Mouse (Mus musculus) right cerebral cortex, adult 2 months (tissue): Measurements from ENCODE around the gene Plekhh1.

Experiments used
- DNase-seq, 2 experiments: peaks; one replicate each; pipeline ENCODE4 v3.0.0; 2021 to 2022; ENCODE audit warnings: low spot score in 2 of 2

Gene Plekhh1

GRCm38 (mm10) chr12:79028911-79029861 is at the start of gene Plekhh1:
Gene Plekhh1 (plus strand): TSS chr12:79029163.
- peak in 1 of 2 experiments; percentile 18 for DNase-seq

- no peak for DNase-seq
Observed at GRCm38 (mm10) chr12:78980683-78981091, 48.3 kb upstream of the Plekhh1 start.

GRCm38 (mm10) chr12:78981131-78981530 is 47.8 kb upstream of the Plekhh1 start:
- no peak for DNase-seq

- DNase-seq: no peak
Observed at GRCm38 (mm10) chr12:78981938-78982825, 46.8 kb upstream of the Plekhh1 start.

- no peak for DNase-seq
Observed at GRCm38 (mm10) chr12:78983296-78984034, 45.5 kb upstream of the Plekhh1 start.

GRCm38 (mm10) chr12:78984035-78984432 is 44.9 kb upstream of the Plekhh1 start:
- peak; percentile 41 to 46 for DNase-seq

- no peak for DNase-seq
Observed at GRCm38 (mm10) chr12:78987581-78988081, 41.3 kb upstream of the Plekhh1 start.

GRCm38 (mm10) chr12:78996271-78996670 is 32.7 kb upstream of the Plekhh1 start:
- DNase-seq: no peak

GRCm38 (mm10) chr12:78996711-78997110 is 32.3 kb upstream of the Plekhh1 start:
- no peak for DNase-seq

GRCm38 (mm10) chr12:79002406-79002805 is 26.6 kb upstream of the Plekhh1 start:
- DNase-seq: no peak

GRCm38 (mm10) chr12:79002978-79003377 is 26.0 kb upstream of the Plekhh1 start:
- DNase-seq: no peak

- no peak for DNase-seq
Observed at GRCm38 (mm10) chr12:79005456-79005855, 23.5 kb upstream of the Plekhh1 start.

GRCm38 (mm10) chr12:79006076-79006475 is 22.9 kb upstream of the Plekhh1 start:
- DNase-seq: no peak

- DNase-seq: peak; percentile 52 to 56
Observed at GRCm38 (mm10) chr12:79006478-79007125, 22.4 kb upstream of the Plekhh1 start.

GRCm38 (mm10) chr12:79007126-79007753 is 21.7 kb upstream of the Plekhh1 start, which contains the start of gene Tmem229b:
Gene Tmem229b (minus strand): TSS chr12:79007627.
- DNase-seq: peak; percentile 66 to 68

- DNase-seq: no peak
Observed at GRCm38 (mm10) chr12:79010569-79010968, 18.4 kb upstream of the Plekhh1 start.

GRCm38 (mm10) chr12:79016109-79016508 is 12.9 kb upstream of the Plekhh1 start:
- DNase-seq: no peak

GRCm38 (mm10) chr12:79017994-79018399 is 11.0 kb upstream of the Plekhh1 start:
- no peak for DNase-seq

- DNase-seq: no peak
Observed at GRCm38 (mm10) chr12:79021902-79022301, 7.1 kb upstream of the Plekhh1 start.

GRCm38 (mm10) chr12:79022882-79023281 is 6.1 kb upstream of the Plekhh1 start:
- peak; percentile 70 for DNase-seq
